Mouse (Mus musculus) right cerebral cortex, postnatal 4 days (tissue): Measurements from ENCODE around the gene Cgnl1.
A peak's percentile ranks its signal among the peaks of the same experiment; 100 is the strongest.

Source experiments
- DNase-seq: peaks from one replicate; pipeline ENCODE4 v3.0.0-alpha.2; 2022

Gene Cgnl1

DNA sequence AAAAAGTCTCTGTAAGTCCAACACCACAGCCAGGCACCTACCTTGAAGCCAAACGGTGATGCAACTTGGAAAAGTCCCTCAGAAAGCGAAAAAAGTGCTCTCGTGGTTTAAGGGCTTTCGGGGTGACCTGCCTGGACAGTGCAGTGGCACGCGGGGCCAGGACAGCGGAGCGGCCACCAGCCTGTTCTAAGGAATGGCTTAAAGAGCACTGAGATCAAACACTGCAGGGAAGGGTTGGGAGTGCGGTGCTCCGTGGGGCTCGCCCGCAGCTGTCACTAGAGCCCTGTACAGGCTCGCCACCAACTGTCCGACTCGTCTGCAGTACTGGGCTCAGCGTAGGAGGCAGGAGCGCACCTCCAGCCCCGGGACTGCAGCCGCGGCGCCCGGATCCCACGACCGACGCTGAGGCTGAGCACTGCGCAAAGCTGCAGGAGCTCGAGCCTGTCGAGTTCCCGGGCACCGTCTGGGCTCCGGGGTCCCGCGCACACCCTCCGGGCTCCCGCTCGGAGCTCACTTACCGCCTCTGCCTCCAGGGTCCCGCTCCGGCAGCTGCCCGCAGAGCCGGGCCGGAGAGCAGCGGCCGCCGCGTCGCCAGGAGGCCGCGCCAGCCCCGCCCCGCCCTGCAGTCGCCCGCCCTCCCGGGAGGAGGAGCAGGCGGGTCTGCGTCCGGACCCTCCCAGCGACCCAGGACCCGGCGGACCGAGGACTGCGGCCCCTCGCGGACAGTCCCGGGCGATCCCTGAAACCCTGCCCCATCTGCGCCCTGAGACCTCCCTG is at the start of gene Cgnl1:
TSS of gene Cgnl1 (minus strand) at position 612 of the 777 bp plus-strand sequence.
- DNase-seq = peak; percentile 25

DNA sequence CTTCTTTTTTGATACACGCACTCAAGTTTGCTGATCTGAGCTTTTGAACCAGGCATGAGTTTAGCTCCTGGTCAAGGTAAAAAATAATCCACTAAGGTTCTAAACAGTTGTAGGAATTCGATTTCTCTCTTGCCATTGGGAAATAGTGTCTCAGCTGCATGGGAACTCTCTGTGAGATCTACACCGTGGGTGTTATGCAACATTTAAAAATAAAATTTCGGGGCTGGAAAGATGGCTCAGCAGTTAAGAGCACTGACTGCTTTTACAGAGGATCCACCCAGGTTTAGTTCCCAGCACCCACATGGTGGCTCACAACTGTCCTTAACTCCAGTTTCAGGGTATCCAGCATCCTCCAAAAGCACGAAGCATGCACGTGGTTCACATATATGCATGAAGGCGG is 47.1 kb upstream of the Cgnl1 start:
- no peak for DNase-seq

DNA sequence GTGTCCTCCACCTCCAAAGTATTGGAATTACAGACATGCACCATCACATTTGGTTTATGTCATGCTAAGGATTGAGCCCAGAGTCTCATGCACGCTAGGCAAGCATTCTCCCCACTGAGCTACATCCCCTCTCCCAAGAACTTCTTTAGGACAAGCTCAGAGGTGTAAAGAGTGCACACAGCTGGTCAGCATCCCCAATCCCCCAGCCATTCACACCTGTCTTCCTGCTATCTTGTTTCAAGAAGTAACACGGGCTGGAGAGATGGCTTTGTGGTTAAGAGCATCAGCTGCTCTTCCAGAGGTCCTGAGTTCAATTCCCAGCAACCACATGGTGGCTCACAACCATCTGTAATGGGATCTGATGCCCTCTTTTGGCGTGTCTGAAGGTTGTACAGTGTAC is 44.7 kb upstream of the Cgnl1 start:
- no peak for DNase-seq

DNA sequence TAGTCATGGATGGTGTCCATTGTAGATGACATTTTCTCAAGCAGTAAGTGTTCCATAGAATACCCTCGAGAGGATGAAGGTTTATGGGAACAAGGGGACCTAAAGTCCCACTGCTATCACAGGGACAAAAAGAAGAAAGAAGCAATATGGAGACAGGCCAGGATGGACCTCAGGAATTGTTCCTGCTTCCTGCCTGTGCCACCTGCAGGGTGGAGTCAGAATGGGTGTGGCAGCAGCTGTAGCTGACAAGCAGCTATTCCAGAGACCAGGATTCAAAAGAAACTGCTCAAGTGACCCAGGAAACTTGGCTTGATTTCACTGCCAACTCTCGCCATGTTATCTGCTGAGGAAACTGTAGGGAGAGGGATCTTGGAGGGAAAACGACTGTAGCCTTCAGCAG is 42.2 kb upstream of the Cgnl1 start:
- no peak for DNase-seq

DNA sequence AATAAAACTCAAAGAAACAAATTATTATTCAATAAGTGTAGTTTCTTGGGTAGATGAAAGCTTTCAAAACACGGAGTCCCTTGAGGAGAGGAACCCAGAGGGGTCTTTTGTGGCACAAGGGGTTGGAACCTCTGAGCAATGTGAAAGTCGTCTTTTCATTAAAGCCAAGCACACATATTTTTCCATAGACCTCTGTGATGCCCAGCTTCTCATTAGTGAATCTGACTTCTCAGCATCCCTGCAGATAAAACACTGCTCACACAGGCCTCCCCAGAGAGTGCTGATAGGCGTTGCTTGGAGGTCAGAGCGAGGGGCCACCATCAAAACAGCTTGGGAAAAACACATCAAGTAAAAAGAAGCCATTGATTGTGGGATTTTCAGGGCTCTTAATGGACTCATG is 41.5 kb upstream of the Cgnl1 start:
- no peak for DNase-seq

DNA sequence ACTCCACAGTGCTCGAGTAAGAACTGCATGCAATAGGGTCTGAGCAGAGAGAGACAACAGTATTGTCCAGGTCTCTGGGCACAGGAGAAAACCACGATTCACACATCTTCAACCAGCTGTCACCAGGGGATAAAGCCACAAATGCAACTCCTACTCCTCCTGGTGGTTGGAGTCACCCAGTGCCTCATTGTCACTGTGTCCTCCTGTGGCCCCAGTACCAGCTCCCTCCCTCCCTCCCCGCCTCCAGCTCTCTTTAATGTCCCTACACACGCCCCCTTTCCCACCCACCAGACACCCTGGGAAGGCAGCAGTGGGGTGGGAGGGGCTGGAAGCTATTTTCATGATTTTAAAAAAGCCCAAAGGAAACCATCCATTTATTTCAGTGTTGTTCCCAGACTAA is 41.0 kb upstream of the Cgnl1 start:
- DNase-seq = no peak

DNA sequence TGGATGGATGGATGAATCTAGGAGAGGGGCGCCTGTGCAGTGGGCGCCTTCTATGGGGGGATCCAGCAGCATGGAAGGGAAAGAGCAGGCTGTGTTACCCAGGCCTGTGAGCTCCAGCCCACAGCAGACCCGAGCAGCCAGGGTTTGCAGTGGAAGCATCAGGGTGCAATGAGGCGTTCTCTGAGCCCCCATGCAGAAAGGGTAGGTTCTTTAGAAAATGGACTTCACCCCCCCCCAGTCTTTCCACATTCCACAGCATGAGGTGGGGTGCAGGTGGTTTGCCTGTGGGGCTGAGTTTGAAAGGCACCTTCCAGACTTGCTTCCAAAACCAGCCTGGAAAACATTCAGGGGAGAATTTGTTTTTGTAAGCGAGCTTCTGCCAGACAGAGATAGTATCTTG is 40.0 kb upstream of the Cgnl1 start:
- no peak for DNase-seq

DNA sequence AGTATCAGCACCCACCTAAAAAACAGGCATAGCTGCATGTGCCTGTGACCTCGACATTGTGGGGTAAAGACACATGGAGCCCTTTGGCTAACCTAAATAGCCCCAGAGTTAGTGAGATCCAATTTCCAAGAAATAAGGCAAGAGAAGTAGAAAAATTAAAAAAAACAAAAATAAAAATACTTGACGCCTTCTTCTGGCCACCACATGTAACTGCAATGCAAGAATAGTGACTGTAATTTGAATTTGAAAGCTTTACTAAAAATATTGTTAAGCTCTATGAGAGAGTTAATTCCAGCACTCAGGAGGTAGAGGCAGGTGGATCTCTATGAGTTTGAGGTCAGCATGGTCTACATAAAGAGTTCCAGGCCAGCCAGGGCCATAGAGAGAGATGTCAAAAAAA is 39.3 kb upstream of the Cgnl1 start:
- no peak for DNase-seq

DNA sequence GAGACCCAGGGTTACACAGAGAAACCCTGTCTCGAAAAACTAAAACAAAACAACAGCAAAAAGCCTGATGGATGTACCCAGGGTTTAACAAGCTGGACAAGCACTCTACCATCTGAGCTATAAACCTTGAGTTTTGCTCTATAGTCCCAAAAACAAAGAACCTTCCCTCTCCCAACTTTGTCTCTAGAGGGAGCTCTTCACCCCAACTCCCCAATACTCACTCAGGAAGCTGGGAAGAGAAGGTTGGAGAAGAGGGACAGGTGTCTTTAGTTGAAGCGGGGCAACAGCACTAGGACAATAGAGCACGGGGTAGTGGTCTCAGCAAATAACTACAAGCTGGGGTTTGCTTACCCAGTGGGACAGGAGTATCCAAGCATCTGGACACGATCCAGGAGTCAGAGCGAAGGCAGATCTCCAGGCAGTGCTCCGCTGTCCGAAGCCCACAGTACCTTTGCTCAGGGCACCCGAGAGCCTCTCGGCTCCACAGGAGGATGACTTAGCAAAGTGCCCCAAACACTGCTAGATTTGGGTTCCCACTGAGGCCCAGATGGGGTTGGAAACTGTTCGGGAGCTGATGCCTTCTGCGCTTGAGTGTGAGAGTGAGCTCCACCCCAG is 37.3 kb upstream of the Cgnl1 start:
- no peak for DNase-seq

DNA sequence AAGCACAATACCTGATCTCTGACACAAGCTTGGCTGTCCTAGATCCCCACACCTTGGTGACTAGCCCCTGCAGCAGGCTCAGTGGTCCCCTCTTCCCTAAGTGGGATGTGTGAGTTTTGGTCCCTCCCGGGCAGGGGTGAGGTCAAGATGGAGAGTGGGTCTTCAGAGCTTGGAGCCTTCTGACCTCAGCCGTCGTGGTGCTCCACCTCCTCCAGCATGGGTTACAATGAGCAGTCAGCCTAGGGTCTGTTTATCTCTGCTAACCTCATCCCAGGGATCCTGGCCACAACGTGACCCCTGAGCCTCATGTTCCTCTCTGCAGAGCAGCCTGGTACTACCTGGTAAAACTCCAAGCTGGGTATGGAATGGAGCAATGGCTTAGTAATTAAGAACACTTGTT is 36.4 kb upstream of the Cgnl1 start:
- DNase-seq = no peak

DNA sequence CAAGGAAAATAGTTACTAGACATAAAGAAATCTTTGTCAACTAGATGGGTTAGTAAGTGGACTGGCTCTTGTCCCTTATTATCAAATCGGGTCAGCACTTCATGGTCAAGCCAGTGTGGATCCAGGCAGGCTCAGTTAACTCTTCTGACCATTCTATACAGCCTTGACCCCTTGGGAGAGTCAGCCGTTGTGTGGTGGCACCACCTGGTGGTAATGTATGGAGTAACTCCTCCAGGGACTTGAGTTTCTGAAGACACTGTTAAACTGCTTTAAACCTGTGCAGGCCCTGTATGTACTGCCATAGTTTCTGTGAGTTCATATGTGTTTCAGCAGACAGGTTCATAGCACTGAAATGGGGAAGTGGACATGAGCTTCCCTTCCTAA is 35.0 kb upstream of the Cgnl1 start:
- peak; percentile 79 for DNase-seq

DNA sequence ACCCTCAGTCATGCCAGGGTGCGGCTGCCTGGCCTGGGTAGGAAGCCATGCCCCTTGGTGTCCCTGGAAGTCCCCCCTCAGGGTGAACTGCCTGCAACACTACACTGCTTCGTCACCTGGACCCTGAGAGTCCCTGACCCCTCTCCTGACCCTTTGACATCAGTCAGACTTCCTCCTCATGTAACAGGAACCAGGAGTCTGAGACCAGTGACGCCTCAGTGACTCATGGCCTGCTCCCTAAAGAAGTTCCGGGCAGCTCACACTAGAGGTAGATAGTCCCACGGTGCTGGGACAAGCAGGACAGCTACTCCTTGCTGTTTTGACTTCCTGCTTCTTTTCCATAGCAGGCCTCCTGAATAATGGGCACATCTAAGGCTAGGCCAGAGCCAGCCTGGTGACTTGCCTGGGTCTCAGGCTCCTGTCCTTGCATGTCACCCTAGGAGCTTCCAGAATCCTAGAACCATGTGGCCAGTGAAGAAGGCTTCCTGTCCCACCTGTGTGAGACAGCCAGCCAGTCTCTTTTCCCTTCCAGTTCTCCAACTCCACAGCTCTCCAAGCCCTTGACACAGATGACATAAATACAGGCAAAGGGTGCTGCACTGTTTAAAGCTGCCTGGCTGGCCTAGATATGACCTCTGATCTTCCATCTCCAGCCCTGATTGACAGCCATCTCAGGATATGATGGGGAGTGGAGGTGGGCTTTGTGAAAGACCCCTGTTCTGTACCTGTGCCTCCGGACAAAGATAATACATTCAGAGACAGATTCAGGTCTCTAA is 34.4 kb upstream of the Cgnl1 start:
- DNase-seq = no peak

DNA sequence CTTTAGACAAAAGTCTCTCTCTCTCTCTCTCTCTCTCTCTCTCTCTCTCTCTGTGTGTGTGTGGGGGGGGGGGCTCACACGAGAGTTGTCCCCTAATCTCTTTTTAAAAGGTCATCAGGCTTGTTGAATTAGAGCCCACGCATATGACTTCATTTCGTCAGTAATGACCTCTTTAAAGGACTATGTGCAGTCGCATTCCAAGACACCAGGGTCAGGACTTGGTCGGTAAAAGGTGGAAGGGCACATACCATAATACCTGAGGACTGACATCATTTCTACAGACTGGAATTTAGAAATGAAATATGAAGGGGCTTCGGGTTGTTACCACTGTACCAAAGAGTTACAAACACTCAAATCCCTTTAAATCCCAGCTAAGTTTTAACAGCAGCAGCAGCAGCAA is 32.7 kb upstream of the Cgnl1 start:
- no peak for DNase-seq

DNA sequence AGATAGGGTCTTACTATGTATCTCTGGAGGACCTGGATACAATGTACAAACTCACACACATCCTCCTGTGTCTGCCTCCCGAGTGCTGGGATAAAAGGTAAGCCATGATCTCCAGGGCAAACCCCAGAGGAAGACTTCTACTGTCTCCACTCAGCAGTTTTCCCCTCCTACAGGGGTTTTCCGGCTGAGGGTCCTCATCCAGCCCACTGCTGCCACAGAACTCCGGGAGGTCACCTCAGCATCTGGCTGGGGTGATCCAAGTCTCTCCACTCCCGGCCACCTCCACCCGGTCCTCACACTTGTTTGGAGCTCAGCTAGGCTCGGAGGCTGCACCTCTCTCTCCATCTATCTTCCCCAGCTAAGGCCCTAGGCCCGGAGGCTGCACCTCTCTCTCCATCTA is 31.9 kb upstream of the Cgnl1 start:
- no peak for DNase-seq

DNA sequence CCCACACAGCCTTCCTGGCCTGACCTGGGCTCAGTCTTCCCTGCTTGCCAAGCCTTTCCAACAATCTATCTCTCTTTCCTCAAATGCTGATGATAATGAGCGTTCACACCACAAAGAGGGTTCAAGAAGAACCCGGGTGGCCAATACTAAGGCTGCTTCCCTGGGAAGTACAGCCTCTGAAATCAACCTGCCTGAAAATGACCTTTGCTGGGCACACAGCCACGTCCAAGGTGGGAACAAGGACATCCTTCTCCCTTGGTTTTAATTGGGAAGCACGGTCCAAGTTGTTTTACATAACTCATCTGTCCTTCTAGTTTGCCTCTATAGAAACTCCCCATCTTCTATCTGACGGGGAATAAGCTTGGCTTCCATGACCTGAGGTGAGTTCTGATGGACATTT is 28.2 kb upstream of the Cgnl1 start:
- DNase-seq = no peak

DNA sequence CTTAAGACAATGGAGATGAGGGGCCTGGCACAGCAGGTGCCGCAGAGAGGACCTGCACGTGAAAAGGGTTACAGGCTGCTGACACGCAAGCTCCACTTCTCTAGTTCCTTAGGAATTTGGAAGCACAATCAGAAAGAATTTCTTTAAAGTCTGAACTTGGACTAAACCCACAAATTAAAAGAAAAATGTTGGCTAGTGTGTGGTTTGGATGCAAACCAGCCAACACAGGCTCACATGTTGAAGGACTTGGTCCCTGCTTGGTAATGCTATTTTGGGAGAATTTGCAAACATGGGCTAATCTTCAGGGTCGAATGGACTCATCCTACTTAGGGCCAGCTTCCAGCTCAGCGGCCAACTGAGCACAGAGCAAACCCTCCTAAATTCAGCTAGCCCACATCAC is 26.8 kb upstream of the Cgnl1 start:
- no peak for DNase-seq

DNA sequence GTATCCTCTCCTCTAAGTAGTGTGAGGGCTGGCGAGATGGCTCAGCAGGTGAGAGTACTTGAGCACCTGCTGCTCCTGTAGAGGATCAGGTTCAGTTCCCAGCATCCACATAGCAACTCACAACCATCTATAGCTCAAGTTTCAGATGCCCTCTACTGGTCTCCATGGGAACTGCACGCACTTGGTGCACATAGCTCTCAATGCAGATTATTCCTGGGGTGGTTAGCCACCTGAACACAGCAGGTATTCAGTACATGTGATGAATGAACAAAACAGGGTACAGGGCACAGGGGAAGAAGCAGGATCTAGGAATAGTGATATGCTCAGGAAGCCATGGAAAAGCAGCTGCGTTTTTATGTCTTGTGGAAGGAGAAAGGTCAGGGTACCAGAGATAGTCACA is 6.0 kb upstream of the Cgnl1 start:
- DNase-seq = no peak

DNA sequence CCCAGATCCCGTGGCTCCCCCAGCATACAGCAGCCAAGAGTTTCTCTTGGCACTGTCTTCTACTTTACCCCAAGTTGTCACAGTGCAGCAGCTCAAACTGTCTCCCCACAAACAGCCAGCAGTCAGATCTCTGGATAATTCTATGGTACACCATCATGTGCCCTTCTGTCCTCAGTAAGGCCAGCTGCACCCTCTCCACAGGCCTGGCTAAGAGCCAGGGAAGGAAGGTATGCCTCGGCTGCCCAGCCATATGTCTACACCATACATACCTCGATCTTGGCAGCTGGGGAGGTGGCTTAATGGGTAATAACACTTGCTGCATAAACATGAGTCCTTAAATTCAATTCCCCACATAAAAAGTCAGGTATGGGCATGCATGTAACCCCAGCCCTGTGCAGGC is 4.9 kb upstream of the Cgnl1 start:
- DNase-seq = no peak

DNA sequence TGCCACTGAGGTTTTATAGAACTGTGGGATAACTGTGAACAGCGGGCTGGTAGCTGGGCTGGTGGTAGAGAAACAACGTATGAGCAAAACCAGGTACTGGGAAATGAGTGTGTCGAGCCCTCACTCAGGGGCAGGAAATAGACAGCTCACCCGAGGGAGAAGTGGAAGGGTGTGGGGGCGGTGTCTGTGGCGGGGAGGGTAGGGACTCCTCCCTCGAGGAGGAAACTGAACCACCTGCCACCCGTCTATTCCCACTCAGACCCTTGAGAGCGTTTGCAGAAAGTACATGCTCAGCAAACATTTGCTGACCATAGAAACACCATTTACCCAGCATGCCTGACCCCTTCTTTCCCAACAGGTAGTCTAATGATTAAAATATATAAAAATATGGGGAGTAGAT is 2.2 kb upstream of the Cgnl1 start:
- DNase-seq = no peak

DNA sequence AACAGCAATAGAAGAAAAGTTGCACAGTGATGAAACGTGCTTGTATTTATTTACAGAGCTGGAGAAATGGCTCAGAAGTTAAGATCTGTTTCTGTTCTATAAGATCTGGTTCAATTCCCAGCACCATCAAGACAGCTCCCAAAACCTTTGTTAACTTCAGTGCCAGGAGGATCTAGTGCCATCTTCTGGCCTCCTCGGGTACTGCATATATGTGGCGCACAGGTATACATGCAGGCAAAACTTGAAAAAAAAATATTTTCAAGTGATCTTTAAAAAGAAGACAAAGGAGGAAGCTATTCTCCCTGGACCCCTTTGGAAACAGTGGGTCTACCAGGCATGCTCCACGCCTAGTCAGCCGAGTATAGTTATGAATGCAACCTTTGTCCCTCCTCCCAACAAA is 936 bp upstream of the Cgnl1 start:
- DNase-seq = peak; percentile 31

DNA sequence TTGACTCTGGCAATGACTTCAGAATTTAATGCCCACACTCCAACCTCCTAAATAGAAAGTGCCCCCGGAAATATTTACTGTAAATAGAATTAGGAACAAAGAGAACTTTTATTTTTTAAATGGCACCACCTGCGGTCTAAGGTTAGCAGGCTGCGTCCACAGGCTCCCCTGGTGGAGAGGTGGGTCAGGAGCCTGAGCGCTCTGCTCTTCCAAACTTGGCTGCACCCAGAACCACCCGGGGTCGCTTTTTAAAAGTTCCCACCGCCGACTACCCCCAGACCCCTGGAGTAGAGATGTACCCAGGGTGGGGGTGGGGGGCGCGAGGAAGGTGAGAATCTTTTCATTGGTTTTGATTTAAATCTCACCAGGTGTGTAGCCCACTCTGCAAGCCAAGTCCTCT is 918 bp downstream of the Cgnl1 start:
- no peak for DNase-seq

DNA sequence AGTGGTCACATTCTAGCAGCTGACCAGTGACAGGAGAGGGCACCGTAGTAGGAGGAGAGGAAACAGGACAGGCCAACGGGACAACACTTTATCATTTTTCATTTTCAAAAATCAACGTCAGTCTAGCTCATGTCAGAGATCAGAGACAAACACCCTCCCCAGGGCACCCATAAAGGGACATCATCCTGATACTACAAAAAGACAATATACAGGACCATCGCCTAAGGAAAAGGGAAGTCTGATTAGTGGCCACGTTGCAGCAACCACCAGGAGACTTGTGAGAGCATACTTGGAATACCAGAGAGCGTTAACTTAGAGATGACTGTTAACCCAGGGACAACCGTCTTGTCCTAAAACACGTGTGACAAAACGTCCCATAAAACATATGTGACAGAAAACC is 1.7 kb downstream of the Cgnl1 start:
- DNase-seq = no peak

DNA sequence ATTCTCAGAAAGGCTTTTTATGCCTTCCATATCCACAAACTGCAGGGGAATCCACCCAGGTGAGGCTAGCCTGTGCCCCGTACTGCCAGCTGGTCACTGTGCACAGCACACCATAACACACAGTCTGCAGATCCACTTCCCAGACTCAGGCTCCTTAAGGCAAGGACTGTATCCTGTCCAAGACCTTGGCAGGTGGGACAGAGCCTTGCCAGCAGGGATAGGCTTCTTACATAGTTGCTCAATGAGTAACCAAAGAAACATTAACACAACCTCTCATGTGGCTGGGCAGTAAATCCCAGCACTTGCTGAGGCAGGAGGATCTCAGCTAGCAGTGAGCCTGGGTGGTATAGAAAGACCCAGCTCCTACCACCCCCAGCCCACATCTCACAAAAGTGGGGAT is 3.3 kb downstream of the Cgnl1 start:
- no peak for DNase-seq

DNA sequence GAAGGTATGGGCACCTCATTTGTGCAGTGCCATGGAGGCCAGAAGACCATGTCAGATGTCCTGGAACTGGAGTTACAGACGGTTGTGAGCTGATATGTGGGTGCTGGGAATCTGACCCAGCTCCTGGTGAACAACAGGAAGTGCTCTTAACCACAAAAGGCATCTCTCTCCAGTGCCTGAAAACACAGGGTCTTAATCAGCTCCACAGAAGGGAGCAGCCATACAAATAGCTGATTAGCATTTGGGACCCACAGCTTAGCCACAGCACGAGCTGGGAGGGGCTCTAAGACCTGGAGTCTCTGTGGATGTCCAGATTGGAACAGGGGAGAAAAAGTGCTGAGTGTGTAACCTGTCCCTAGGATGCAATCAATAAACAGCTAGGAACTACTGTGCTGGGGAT is 4.5 kb downstream of the Cgnl1 start:
- DNase-seq = no peak
